In genomic region chr16:81284241-81284640, GRCm38 (mm10) we compare ENCODE assay signal across 8 mouse cellular contexts.
A peak's percentile ranks its signal among the peaks of the same experiment; 100 is the strongest.
DNase-seq lines count a peak whose midpoint lies in the region; ATAC-seq lines count a peak whose summit lies in the region.

No protein-coding gene starts in this region.

- DNase-seq in hindbrain, embryonic 10.5 days (ENCODE audit: low spot score), result peak; percentile 22
- DNase-seq in A20 (ENCODE audit: low read depth, low spot score), result peak; percentile 65
- DNase-seq in adipocyte (ENCODE audit: low spot score), result peak; percentile 16
- DNase-seq in embryo, embryonic 11.5 days (ENCODE audit: low read depth, low spot score), result peak; percentile 9
- DNase-seq in layer of hippocampus, postnatal 14 days (ENCODE audit: low spot score in 2 of 2), result peak; percentile 45 to 72
- DNase-seq in retina, postnatal 7 days (ENCODE audit: low read depth, low spot score), result peak; percentile 2

- H3K27me3 ChIP-seq in hindbrain, embryonic 10.5 days (ENCODE audit: insufficient read depth, poor library complexity, severe bottlenecking), result no peaks in the 10 kb centered on the region
- H3K27me3 ChIP-seq in hindbrain, embryonic 13.5 days, result no peaks in the 10 kb centered on the region

- H3K4me2 ChIP-seq in hindbrain, embryonic 13.5 days, result no peak overlapping the region

- no peak overlapping the region for H3K9ac ChIP-seq in hindbrain, embryonic 13.5 days

- no peak overlapping the region for H3K4me3 ChIP-seq in hindbrain, embryonic 10.5 days
- H3K4me3 ChIP-seq in hindbrain, embryonic 13.5 days, result no peak overlapping the region

- no peaks in the 10 kb centered on the region for H3K9me3 ChIP-seq in hindbrain, embryonic 10.5 days
- H3K9me3 ChIP-seq in hindbrain, embryonic 13.5 days, result no peaks in the 10 kb centered on the region

- ATAC-seq in hindbrain, embryonic 13.5 days (ENCODE audit: low FRiP score), result no peak
- no peak for ATAC-seq in megakaryocyte-erythroid progenitor cell, adult 5-6 weeks (replicated peaks; ENCODE audit: low FRiP score, low TSS enrichment, poor library complexity, severe bottlenecking)

- H3K4me1 ChIP-seq in hindbrain, embryonic 10.5 days (replicated peaks), result no peaks in the 10 kb centered on the region
- no peaks in the 10 kb centered on the region for H3K4me1 ChIP-seq in hindbrain, embryonic 13.5 days (replicated peaks)

- no peak overlapping the region for H3K27ac ChIP-seq in hindbrain, embryonic 10.5 days
- H3K27ac ChIP-seq in hindbrain, embryonic 13.5 days, result no peak overlapping the region

- 49% methylated on average over 5 of the region's 5 CpGs for WGBS in hindbrain, embryonic 10.5 days
- 40% methylated on average over 5 of the region's 5 CpGs for WGBS in hindbrain, embryonic 13.5 days

- no peaks in the 10 kb centered on the region for H3K36me3 ChIP-seq in hindbrain, embryonic 10.5 days
- no peaks in the 10 kb centered on the region for H3K36me3 ChIP-seq in hindbrain, embryonic 13.5 days

Comparison
In these comparisons a context has a peak if more than half of its experiments do, and no peak if none do; other contexts are left out.
1. DNase-seq: peak in every context shown above with its lines; median percentile 65 in A20; 58 in layer of hippocampus, postnatal 14 days; 22 in hindbrain, embryonic 10.5 days; 16 in adipocyte; 9 in embryo, embryonic 11.5 days; 2 in retina, postnatal 7 days.